Mouse (Mus musculus) ES-Bruce4 (cell line): Measurements from ENCODE around the gene Lpar3. TPM values are rescaled to one million over a fixed set of nuclear protein-coding genes. Genes with fewer than 3 reads are reported as not detected.

Experiments used
- H3K27ac ChIP-seq: 2 replicates; pipeline ENCODE4 v1.5.1; 2012; ENCODE audit warnings: low read length, inconsistent platforms; ENCODE audit not compliant: insufficient read depth
- H3K27me3 ChIP-seq: 2 replicates; pipeline ENCODE4 v1.6.1; 2012; ENCODE audit warnings: mild to moderate bottlenecking, low read length, inconsistent platforms; ENCODE audit not compliant: control insufficient read depth, poor library complexity, insufficient read depth, severe bottlenecking
- H3K36me3 ChIP-seq: 2 replicates; pipeline ENCODE4 v1.6.1; 2012; ENCODE audit warnings: inconsistent platforms, mild to moderate bottlenecking, low read length, moderate library complexity; ENCODE audit not compliant: control insufficient read depth, poor library complexity, insufficient read depth, severe bottlenecking
- H3K4me1 ChIP-seq: one replicate; pipeline ENCODE4 v1.8.1; 2011; ENCODE audit warnings: low read length; ENCODE audit not compliant: control insufficient read depth, insufficient read depth
- H3K4me3 ChIP-seq: 2 replicates; pipeline ENCODE4 v1.5.1; 2011; ENCODE audit warnings: low read depth, mild to moderate bottlenecking, low read length
- H3K9ac ChIP-seq: 2 replicates; pipeline ENCODE4 v1.6.1; 2012; ENCODE audit warnings: low read depth, mild to moderate bottlenecking, inconsistent platforms; ENCODE audit not compliant: poor library complexity, severe bottlenecking
- H3K9me3 ChIP-seq: replicated peaks from 2 replicates; pipeline ENCODE4 v1.6.1; 2012; ENCODE audit warnings: mild to moderate bottlenecking, low read length, inconsistent platforms; ENCODE audit not compliant: control insufficient read depth, poor library complexity, insufficient read depth, severe bottlenecking
- CTCF ChIP-seq: IDR thresholded peaks from one replicate; pipeline ENCODE4 v1.8.1; 2011; ENCODE audit warnings: low read depth, low read length
- EP300 ChIP-seq: IDR thresholded peaks from 2 replicates; pipeline ENCODE4 v1.6.1; 2011; ENCODE audit warnings: low read depth, low read length; ENCODE audit not compliant: insufficient read depth
- POLR2A ChIP-seq: IDR thresholded peaks from one replicate; pipeline ENCODE4 v1.8.1; 2011; ENCODE audit warnings: low read length; ENCODE audit not compliant: insufficient read depth
- polyA plus RNA-seq: library from polyadenylated mRNA; stranded (reverse); fragments of >200 nt; gene quantifications from 2 replicates; pipeline ENCODE4 v1.2.4, GENCODE M21; 2011; ENCODE audit warnings: low read depth; ENCODE audit not compliant: missing spikeins, insufficient read depth, insufficient read length

Gene Lpar3
- polyA plus RNA-seq, 1 experiment = 0.33 TPM

- Histone ChIP-seq H3K9ac (no peak overlapping the region), H3K4me1 (no peaks in the 10 kb centered on the region), H3K4me3 (no peak overlapping the region), H3K27ac (no peak overlapping the region), H3K36me3 (no peaks in the 10 kb centered on the region), H3K27me3 (no peaks in the 10 kb centered on the region), H3K9me3 (no peaks in the 10 kb centered on the region)
- TF ChIP-seq EP300 (no peak), CTCF (no peak), POLR2A (no peak)
Measured at GRCm38 (mm10) chr3:146196301-146196700, 24.5 kb upstream of the Lpar3 start.

- Histone ChIP-seq H3K9me3 (no peaks in the 10 kb centered on the region), H3K9ac (no peak overlapping the region), H3K27ac (no peak overlapping the region), H3K36me3 (no peaks in the 10 kb centered on the region), H3K27me3 (no peaks in the 10 kb centered on the region), H3K4me1 (no peaks in the 10 kb centered on the region), H3K4me3 (no peak overlapping the region)
- no peak for TF ChIP-seq EP300
- TF ChIP-seq POLR2A = no peak
- no peak for TF ChIP-seq CTCF
Measured at GRCm38 (mm10) chr3:146196780-146197743, 23.7 kb upstream of the Lpar3 start.

- no peaks in the 10 kb centered on the region for H3K27me3 ChIP-seq
- TF ChIP-seq POLR2A = no peak
- TF ChIP-seq EP300 = no peak
- TF ChIP-seq CTCF = no peak
- no peak overlapping the region for H3K27ac ChIP-seq
- H3K36me3 ChIP-seq = no peaks in the 10 kb centered on the region
- no peak overlapping the region for H3K9ac ChIP-seq
- no peaks in the 10 kb centered on the region for H3K4me1 ChIP-seq
- no peak overlapping the region for H3K4me3 ChIP-seq
- no peaks in the 10 kb centered on the region for H3K9me3 ChIP-seq
Measured at GRCm38 (mm10) chr3:146197785-146198184, 23.0 kb upstream of the Lpar3 start.

GRCm38 (mm10) chr3:146198803-146199481 lies 21.8 kb upstream of the Lpar3 start:
- Histone ChIP-seq H3K27ac (no peak overlapping the region), H3K9ac (no peak overlapping the region), H3K27me3 (no peaks in the 10 kb centered on the region), H3K9me3 (no peaks in the 10 kb centered on the region), H3K4me1 (no peaks in the 10 kb centered on the region), H3K36me3 (no peaks in the 10 kb centered on the region), H3K4me3 (no peak overlapping the region)
- TF ChIP-seq EP300 = no peak
- no peak for TF ChIP-seq CTCF
- no peak for TF ChIP-seq POLR2A

GRCm38 (mm10) chr3:146199486-146199885 lies 21.3 kb upstream of the Lpar3 start:
- H3K27me3 ChIP-seq = no peaks in the 10 kb centered on the region
- H3K9me3 ChIP-seq = no peaks in the 10 kb centered on the region
- H3K4me3 ChIP-seq = no peak overlapping the region
- H3K36me3 ChIP-seq = no peaks in the 10 kb centered on the region
- H3K27ac ChIP-seq = no peak overlapping the region
- no peaks in the 10 kb centered on the region for H3K4me1 ChIP-seq
- H3K9ac ChIP-seq = no peak overlapping the region
- TF ChIP-seq EP300 (no peak), CTCF (no peak), POLR2A (no peak)

DNA sequence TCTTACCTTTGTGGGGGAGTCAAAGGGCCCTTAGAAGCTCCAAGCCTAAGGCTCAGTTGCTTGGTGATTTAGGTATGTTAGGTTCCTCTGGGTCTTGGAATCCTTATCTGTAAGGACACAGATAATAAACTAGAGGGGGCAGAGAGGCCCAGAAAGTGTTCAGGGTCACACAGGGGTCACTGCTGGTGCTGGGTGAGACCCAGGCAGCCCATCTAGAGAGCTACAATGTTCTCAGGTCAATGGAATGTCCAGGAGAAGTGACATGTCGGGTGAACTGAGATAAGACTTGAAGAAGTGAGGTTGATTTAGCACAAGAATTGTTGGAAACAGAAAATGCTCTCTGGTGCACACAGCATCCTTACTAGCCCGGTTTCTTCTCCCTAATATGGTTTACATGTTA lies 16.4 kb upstream of the Lpar3 start:
- H3K27ac ChIP-seq = no peak overlapping the region
- no peaks in the 10 kb centered on the region for H3K27me3 ChIP-seq
- H3K4me3 ChIP-seq = no peak overlapping the region
- H3K4me1 ChIP-seq = no peaks in the 10 kb centered on the region
- H3K9ac ChIP-seq = no peak overlapping the region
- no peaks in the 10 kb centered on the region for H3K9me3 ChIP-seq
- TF ChIP-seq CTCF = no peak
- no peaks in the 10 kb centered on the region for H3K36me3 ChIP-seq
